Mouse (Mus musculus) hindbrain, embryonic 14.5 days (tissue): Measurements from ENCODE around the gene Nedd9. TPM values are rescaled to one million over a fixed set of nuclear protein-coding genes. Genes with fewer than 3 reads are reported as not detected.

ENCODE experiments used
- ATAC-seq: fragments of 200-750 bp; cut with Nextera tagmentation; 2 replicates; pipeline ENCODE4 v1.8.0; 2017; ENCODE audit warnings: moderate number of reproducible peaks, mild to moderate bottlenecking, moderate TSS enrichment, moderate library complexity; ENCODE audit not compliant: low FRiP score
- DNase-seq: peaks from one replicate; pipeline ENCODE4 v3.0.0-alpha.2; 2015; ENCODE audit warnings: low spot score
- H3K27ac ChIP-seq: fragments of 300-500 bp; sonication (generic); 2 replicates; pipeline ENCODE4 v1.5.1; 2014; ENCODE audit warnings: mild to moderate bottlenecking, moderate library complexity
- H3K27me3 ChIP-seq: fragments of 300-500 bp; sonication (generic); 2 replicates; pipeline ENCODE4 v1.6.1; 2014; ENCODE audit warnings: mild to moderate bottlenecking, low read length, mixed read lengths; ENCODE audit not compliant: control insufficient read depth, insufficient read depth
- H3K36me3 ChIP-seq: fragments of 300-500 bp; sonication (generic); replicated peaks from 2 replicates; pipeline ENCODE4 v1.6.1; 2014; ENCODE audit not compliant: control insufficient read depth, insufficient read depth
- H3K4me1 ChIP-seq: fragments of 300-500 bp; sonication (generic); replicated peaks from 2 replicates; pipeline ENCODE4 v1.6.1; 2014; ENCODE audit warnings: antibody characterized with exemption, low read length, mixed read lengths; ENCODE audit not compliant: control insufficient read depth, insufficient read depth
- H3K4me2 ChIP-seq: fragments of 300-500 bp; sonication (generic); replicated peaks from 2 replicates; pipeline ENCODE4 v1.6.1; 2014; ENCODE audit warnings: mild to moderate bottlenecking, moderate library complexity
- H3K4me3 ChIP-seq: fragments of 300-500 bp; sonication (generic); replicated peaks from 2 replicates; pipeline ENCODE4 v1.5.1; 2014; ENCODE audit warnings: mild to moderate bottlenecking, low read length
- H3K9ac ChIP-seq: fragments of 300-500 bp; sonication (generic); 2 replicates; pipeline ENCODE4 v1.6.1; 2014
- H3K9me3 ChIP-seq: fragments of 300-500 bp; sonication (generic); 2 replicates; pipeline ENCODE4 v1.6.1; 2016; ENCODE audit warnings: low read length; ENCODE audit not compliant: control insufficient read depth
- WGBS: fragments of 180-500 bp; shearing (Covaris S2); extraction: QIAGEN DNeasy Blood & Tissue Kit; methylation state at CpG from one replicate; pipeline ENCODE4 v1.1.7; 2014; 5-methylcytosine and 5-hydroxymethylcytosine counted together
- polyA plus RNA-seq: library from polyadenylated mRNA; unstranded; fragments of >200 nt; fragmentation: Nextera tagmentation; extraction: Ambion mirVana; gene quantifications from 2 replicates; pipeline ENCODE4 v1.2.1, GENCODE M21; 2014

The Nedd9 gene
- polyA plus RNA-seq, 1 experiment from 2014 or later, result 15.2 TPM

- ATAC-seq (no peak), DNase-seq (no peak)
- no peak overlapping the region for H3K27ac ChIP-seq
- no peaks in the 10 kb centered on the region for H3K9me3 ChIP-seq
- H3K4me3 ChIP-seq, result no peak overlapping the region
- H3K9ac ChIP-seq, result no peak overlapping the region
- H3K27me3 ChIP-seq, result no peaks in the 10 kb centered on the region
- no peak overlapping the region for H3K4me2 ChIP-seq
- H3K4me1 ChIP-seq, result no peaks in the 10 kb centered on the region
- WGBS, result 86% methylated on average over 5 of the region's 5 CpGs
- no peaks in the 10 kb centered on the region for H3K36me3 ChIP-seq
Observed at GRCm38 (mm10) chr13:41436731-41437130, 50.4 kb downstream of the Nedd9 start.

- no peak for ATAC-seq
- H3K27ac ChIP-seq, result no peak overlapping the region
- 87% methylated on average over 6 of the region's 6 CpGs for WGBS
Observed at GRCm38 (mm10) chr13:41433201-41433600, 54.0 kb downstream of the Nedd9 start.

GRCm38 (mm10) chr13:41431795-41432194 lies 55.4 kb downstream of the Nedd9 start:
- WGBS, result 92% methylated on average over 3 of the region's 3 CpGs
- DNase-seq (no peak), ATAC-seq (no peak)
- no peak overlapping the region for H3K27ac ChIP-seq
- H3K4me1 ChIP-seq, result no peaks in the 10 kb centered on the region
- no peak overlapping the region for H3K4me2 ChIP-seq
- no peak overlapping the region for H3K4me3 ChIP-seq
- H3K9ac ChIP-seq, result no peak overlapping the region
- H3K27me3 ChIP-seq, result no peaks in the 10 kb centered on the region
- no peaks in the 10 kb centered on the region for H3K36me3 ChIP-seq
- no peaks in the 10 kb centered on the region for H3K9me3 ChIP-seq

More at GRCm38 (mm10) chr13:41433201-41433600, 54.0 kb downstream of the Nedd9 start:
- Histone ChIP-seq H3K4me2 (no peak overlapping the region), H3K27me3 (no peaks in the 10 kb centered on the region), H3K9ac (no peak overlapping the region), H3K36me3 (no peaks in the 10 kb centered on the region), H3K4me3 (no peak overlapping the region), H3K9me3 (no peaks in the 10 kb centered on the region), H3K4me1 (no peaks in the 10 kb centered on the region)
- no peak for DNase-seq

GRCm38 (mm10) chr13:41427046-41427445 lies 60.1 kb downstream of the Nedd9 start:
- H3K4me1 ChIP-seq, result no peaks in the 10 kb centered on the region
- H3K27me3 ChIP-seq, result no peaks in the 10 kb centered on the region
- ATAC-seq (no peak), DNase-seq (no peak)
- H3K4me2 ChIP-seq, result no peak overlapping the region
- H3K36me3 ChIP-seq, result no peaks in the 10 kb centered on the region
- no peaks in the 10 kb centered on the region for H3K9me3 ChIP-seq
- 94% methylated on average over 3 of the region's 3 CpGs for WGBS
- H3K4me3 ChIP-seq, result no peak overlapping the region
- H3K9ac ChIP-seq, result no peak overlapping the region
- no peak overlapping the region for H3K27ac ChIP-seq

GRCm38 (mm10) chr13:41423463-41424074 lies 63.6 kb downstream of the Nedd9 start:
- H3K36me3 ChIP-seq, result no peaks in the 10 kb centered on the region
- no peak overlapping the region for H3K4me2 ChIP-seq
- no peaks in the 10 kb centered on the region for H3K4me1 ChIP-seq
- H3K9ac ChIP-seq, result no peak overlapping the region
- ATAC-seq (no peak), DNase-seq (no peak)
- H3K27me3 ChIP-seq, result no peaks in the 10 kb centered on the region
- no peak overlapping the region for H3K4me3 ChIP-seq
- no peak overlapping the region for H3K27ac ChIP-seq
- WGBS, result 88% methylated on average over 10 of the region's 10 CpGs
- no peaks in the 10 kb centered on the region for H3K9me3 ChIP-seq

- DNase-seq, result no peak
- H3K4me3 ChIP-seq, result no peak overlapping the region
- H3K9ac ChIP-seq, result no peak overlapping the region
- H3K9me3 ChIP-seq, result no peaks in the 10 kb centered on the region
- no peak overlapping the region for H3K4me2 ChIP-seq
- no peaks in the 10 kb centered on the region for H3K4me1 ChIP-seq
- no peak overlapping the region for H3K27ac ChIP-seq
- H3K36me3 ChIP-seq, result no peaks in the 10 kb centered on the region
- H3K27me3 ChIP-seq, result no peaks in the 10 kb centered on the region
- WGBS, result 90% methylated on average over 5 of the region's 5 CpGs
- ATAC-seq, result no peak
Observed at GRCm38 (mm10) chr13:41422581-41422980, 64.6 kb downstream of the Nedd9 start.

- Histone ChIP-seq H3K27ac (no peak overlapping the region), H3K4me1 (peaks cover 11% of the 10 kb centered on the region), H3K9ac (no peak overlapping the region), H3K27me3 (no peaks in the 10 kb centered on the region), H3K4me3 (no peak overlapping the region), H3K4me2 (no peak overlapping the region), H3K9me3 (no peaks in the 10 kb centered on the region), H3K36me3 (no peaks in the 10 kb centered on the region)
- WGBS, result 91% methylated on average over 4 of the region's 4 CpGs
- DNase-seq, result no peak
- ATAC-seq, result no peak
Observed at GRCm38 (mm10) chr13:41420376-41420775, 66.8 kb downstream of the Nedd9 start.

GRCm38 (mm10) chr13:41418198-41418869 lies 68.8 kb downstream of the Nedd9 start:
- H3K36me3 ChIP-seq, result no peaks in the 10 kb centered on the region
- no peak overlapping the region for H3K4me2 ChIP-seq
- 89% methylated on average over 13 of the region's 13 CpGs for WGBS
- DNase-seq (no peak), ATAC-seq (no peak)
- no peak overlapping the region for H3K27ac ChIP-seq
- no peak overlapping the region for H3K9ac ChIP-seq
- H3K27me3 ChIP-seq, result no peaks in the 10 kb centered on the region
- no peaks in the 10 kb centered on the region for H3K9me3 ChIP-seq
- H3K4me3 ChIP-seq, result no peak overlapping the region
- peaks cover 11% of the 10 kb centered on the region for H3K4me1 ChIP-seq

- Histone ChIP-seq H3K4me3 (no peak overlapping the region), H3K27me3 (no peaks in the 10 kb centered on the region), H3K4me1 (peaks cover 11% of the 10 kb centered on the region), H3K36me3 (no peaks in the 10 kb centered on the region), H3K4me2 (no peak overlapping the region), H3K9ac (no peak overlapping the region), H3K9me3 (no peaks in the 10 kb centered on the region), H3K27ac (peak overlapping the region; percentile 83)
- DNase-seq, result peak; percentile 70
- WGBS, result 42% methylated on average over 11 of the region's 11 CpGs
- ATAC-seq, result peak; percentile 92
Observed at GRCm38 (mm10) chr13:41416065-41417016, 70.8 kb downstream of the Nedd9 start.
